Mouse (Mus musculus): ENCODE measurements around the gene Trio.

Gene Trio

DNA sequence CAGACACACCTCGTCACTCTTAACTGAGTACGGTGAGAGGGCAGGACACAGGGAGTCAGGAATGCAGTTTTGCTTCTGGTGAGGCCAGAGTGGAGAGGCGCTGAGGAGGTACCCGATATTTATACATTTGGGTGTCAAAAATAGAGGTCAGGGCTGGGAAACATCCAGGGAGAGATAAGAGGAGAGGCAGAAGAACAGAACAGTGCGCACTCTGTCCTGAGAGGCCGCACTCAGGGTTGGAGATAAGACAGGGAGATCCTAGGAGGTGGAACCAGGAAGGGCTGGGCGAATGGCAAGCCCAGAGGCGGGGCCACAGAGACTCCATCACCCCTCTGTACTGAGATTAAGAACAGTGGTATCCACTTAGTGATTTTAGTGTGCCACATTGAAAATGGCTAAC lies 185.1 kb downstream of the Trio start:
- in situ Hi-C loops (cut with MboI, MseI) = no loop called here

DNA sequence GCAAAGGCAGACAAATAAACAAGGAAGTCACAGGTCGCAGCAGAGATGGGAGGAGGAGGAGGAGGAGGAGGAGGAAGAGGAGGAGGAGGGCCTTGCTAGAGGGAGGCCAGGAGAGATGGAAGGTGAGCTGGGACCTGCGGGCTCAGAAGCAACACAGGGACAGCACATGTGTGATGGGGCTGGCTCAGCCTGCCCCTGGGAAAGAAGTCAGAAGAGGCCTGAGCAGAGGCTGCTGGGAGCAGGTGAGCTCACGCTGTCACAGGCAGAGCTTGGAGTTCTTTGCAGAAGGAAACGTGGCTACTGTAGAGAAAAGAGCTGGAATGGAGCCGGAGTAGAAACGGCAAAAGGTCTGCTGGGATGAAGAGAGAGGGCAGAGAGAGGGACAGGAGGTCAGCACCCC lies 185.5 kb downstream of the Trio start:
- in situ Hi-C loops (cut with MboI, MseI) = no loop called here

DNA sequence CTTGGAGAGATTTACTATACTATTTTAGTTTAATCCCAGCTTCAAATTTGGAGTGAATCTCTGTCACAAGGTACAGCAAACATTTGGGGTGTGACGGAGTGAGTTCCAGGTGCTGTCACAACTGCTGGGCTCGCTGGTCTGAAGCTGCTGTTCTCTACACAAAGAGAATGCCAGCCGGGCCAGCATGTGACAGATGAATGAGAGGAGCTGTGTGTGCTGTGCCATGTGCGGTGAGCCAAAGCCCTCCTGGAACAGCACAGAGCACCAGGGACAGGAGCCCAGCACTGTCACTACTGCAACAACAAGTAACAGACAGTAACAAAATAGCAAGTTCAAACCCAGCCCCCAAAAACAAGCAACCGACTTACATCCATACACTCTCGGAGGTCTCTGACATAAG lies 194.0 kb downstream of the Trio start:
- in situ Hi-C loops (cut with MboI, MseI) = no loop called here

DNA sequence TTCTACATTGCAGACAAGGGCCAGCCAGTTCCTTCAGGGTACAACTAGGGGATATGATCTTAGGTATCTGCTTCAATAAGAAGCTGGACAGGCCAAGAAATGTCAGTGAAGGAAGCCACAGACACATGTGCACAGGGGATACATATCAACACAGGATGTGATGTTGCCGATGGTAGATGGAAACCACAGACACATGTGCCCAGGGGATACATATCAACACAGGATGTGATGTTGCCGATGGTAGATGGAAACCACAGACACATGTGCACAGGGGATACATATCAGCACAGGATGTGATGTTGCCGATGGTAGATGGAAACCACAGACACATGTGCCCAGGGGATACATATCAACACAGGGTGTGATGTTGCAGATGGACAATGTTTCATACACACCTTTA lies 197.8 kb downstream of the Trio start:
- in situ Hi-C loops (cut with MboI, MseI) = loop anchor here (10.0 kb wide), 1 partner anchor 187 kb away; no protein-coding TSS in a partner anchor

DNA sequence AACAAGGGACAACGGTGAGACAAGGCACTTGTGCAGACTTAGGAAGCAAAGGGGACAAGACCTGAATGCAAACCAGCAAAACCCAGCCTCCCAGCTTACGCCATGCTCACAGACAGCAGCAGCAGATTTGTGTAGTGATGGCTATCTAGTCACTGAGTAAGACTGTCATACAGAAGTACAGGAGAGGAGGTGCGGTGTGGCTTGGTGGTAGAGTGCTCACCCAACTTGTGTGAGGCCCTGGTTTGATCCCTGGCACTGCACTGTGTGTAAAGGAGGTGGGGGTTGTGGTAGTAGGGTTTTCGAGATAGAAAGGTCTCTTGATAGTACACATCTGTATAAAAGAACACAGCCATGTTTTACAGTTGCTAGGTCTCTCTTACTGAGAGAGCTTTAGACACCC lies 198.8 kb downstream of the Trio start:
- in situ Hi-C loops (cut with MboI, MseI) = loop anchor here (10.0 kb wide), 1 partner anchor 188 kb away; no protein-coding TSS in a partner anchor

DNA sequence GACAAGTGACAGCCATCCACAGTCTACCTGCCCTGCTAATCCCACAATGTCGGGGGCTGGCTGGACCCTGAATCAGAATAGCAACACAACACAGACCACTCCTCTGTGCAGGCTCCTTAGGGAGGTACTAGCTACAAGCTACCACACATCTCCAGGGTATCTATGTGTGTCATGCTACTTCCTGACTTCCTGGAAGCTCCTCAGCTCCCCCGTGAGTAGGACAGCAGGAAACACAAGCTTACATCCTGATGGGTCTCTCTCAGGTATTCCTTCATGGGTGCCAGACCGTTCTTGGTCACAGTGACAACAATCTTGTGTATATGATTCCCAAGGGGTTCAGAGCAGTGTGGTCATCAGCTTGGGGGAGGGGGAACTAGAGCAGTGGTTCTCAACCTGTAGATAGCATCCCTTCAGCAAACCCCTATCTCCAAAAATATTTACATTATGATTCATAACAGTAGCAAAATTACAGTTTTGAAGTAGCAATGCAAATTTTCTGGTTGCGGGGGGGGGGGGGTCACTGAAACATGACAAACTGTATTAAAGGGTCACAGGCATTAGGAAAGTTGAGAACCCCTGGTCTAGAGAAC lies 199.5 kb downstream of the Trio start:
- in situ Hi-C loops (cut with MboI, MseI) = loop anchor here (10.0 kb wide), 1 partner anchor 189 kb away; no protein-coding TSS in a partner anchor

DNA sequence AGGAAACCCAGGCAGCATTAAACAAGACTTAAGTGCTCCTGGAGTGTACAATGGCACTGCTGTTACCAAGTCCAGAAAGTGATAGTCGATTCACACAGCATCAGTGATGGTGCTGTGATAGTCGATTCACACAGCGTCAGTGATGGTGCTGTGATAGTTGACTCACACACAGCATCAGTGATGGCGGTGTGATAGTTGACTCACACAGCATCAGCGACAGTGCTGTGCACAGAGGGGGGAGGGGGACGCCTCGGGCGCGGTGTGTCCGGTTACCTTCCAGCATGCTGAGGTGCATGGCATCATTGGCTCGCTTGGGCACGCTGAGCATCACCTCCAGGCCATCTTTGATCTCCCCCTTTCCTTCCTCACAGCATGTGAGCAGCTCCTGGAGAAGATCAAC lies 200.3 kb downstream of the Trio start:
- in situ Hi-C loops (cut with MboI, MseI) = loop anchor here (10.0 kb wide), 1 partner anchor 189 kb away; no protein-coding TSS in a partner anchor

DNA sequence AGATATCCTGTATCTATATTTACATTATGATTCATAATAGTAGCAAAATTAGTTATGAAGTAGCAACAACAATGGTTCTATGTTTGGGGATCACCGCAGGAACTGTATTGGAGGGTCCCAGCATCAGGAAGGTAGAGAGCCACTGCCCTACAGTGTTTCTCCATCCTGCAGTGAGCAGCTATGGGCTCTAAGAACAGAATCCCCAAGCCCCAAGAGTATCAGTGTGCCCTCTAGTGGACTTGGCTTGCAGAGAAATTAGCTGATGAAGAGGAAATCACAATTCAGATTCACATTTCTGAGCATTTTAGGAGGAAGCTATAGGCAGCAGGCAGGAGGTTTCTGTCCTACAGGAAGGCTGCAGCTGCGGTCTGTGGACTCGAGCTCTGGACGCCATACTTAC lies 202.1 kb downstream of the Trio start:
- in situ Hi-C loops (cut with MboI, MseI) = loop anchor here (5.0 to 10.0 kb wide), 2 partner anchors 56 to 191 kb away; no protein-coding TSS in a partner anchor

DNA sequence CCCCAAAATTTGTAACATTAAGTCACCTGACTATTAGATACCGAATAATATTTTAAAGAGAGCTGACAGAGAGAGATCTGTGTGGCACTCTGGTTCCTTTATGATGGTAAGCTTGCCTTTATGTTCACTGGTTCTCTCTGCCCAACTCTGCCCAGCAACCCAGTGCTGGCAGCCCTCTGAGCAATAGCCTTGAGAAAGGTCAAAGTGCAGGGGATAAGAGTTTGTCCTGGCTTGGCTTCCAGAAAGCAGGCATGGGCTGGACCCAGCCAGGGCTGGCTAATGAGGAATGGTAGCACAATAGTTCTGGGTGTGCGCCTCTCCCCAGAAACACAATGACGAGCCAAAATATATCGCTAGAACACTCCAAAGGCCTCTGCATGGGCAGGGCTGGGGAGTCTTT lies 203.2 kb downstream of the Trio start:
- in situ Hi-C loops (cut with MboI, MseI) = loop anchor here (5.0 to 10.0 kb wide), 2 partner anchors 55 to 192 kb away; no protein-coding TSS in a partner anchor

DNA sequence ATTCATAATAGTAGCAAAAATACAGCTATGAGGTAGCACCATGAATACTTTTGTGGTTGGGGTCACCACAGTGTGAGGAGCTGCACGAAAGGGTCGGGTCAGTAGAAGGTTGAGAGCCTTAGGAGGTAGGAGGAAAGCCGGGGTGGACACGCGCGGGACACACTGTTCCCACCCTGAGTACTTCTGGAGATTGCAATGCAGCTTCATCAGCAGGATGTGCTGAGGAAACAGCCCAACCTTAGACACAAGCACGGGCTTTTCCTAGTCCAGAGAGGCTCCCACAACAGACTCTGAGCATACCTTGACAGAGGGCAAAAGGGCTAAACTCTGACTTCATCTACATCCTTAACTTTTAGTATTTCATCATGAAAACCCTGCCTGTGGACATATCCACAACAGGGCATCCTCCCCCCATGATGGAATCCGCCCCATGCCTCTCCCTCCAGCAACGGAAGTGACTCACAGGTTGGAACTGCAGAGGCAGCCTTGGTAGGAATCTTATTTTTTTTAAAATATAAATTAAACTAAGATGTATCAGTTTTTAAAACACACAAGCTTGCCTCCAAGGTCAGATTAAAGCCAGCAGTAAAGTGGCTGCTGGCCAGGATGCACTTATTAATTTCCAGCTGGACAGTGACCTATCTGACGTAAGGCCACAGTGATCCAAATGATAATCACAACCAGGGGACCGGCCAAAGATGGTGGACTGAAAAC lies 203.8 kb downstream of the Trio start:
- in situ Hi-C loops (cut with MboI, MseI) = loop anchor here (5.0 to 10.0 kb wide), 2 partner anchors 55 to 193 kb away; no protein-coding TSS in a partner anchor

DNA sequence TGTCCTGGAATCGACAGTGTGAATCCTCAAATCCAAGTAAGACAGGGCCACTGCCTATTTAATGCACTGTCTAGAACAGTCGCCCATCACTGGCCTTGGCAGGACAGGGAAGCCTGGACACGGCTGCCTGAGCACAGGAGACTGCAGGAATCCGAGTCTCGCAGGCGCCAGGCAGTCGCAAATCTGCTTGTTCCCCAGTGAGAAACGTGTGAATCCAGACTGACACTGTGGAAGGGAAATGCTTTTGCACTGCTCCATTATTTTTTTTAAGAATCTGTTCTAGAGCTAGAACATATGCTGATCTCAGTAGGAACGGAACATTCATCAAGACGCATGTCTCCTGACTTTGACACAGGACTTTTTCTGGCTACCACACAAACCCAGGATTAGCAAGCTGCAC lies 208.6 kb downstream of the Trio start:
- in situ Hi-C loops (cut with MboI, MseI) = no loop called here

DNA sequence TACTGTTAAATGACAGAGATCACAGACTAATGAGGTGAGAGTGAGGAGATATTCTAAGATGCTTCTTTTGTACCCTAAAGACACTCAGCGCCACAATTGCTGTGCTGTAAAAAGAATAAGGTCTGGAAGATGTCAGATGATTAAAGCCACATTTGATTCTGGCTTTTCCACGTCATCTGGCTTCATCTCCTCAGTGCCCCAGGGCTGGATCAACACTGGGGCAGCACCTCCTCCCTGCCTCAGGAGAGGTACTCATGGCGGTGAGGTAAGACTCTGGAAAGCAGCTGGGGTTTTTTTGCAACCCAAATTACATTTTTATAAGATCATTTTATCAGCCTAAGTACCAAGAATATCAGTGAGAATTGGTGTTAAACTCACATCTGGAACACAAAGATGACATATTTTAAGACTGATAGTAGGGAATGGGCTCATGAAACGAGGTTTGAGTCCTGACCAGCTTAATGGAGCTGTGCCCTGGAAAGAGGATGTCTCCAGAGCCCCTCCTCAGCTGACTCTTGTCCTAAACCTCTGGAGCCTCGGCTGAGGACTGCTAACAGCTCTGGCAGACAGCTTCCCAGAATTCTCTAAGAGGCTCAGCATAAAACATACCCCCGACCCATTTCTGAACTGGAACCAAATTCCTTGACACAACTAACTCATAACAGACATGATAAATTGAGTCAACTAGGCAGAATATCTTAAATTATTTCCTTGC lies 210.8 kb downstream of the Trio start:
- in situ Hi-C loops (cut with MboI, MseI) = no loop called here

DNA sequence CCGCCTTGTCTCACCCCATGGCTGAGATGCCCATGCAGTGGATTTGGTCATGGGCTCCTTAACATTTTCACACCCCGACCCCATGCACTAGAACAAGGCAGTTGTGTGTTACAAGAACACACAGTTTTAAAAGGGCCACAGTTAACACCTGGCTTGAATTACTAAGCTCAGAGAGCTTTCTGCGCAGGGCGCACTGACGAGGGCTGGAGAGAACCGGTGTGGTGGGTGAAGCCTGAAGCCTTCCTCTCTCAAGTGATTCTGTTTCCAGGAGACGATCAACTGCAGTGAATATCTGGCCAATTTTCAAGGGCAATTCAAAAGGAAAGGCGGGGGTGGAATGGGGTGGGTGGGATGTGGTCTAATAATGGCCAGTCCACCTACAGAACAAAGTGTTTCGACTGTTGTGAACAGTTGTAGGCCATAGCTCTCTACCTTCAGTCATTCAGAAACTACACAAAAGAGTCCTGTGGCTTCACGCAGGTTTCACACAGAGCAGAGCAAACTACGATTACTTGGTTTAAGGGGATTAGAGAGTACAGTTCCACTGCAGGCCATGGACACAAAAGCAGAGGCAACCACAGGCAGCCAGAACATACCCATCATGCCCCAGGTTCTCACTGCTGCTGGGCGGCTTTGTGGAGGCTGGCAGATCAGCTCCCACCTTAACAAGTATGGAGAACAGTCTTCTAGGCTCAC lies 214.7 kb downstream of the Trio start:
- in situ Hi-C loops (cut with MboI, MseI) = no loop called here

DNA sequence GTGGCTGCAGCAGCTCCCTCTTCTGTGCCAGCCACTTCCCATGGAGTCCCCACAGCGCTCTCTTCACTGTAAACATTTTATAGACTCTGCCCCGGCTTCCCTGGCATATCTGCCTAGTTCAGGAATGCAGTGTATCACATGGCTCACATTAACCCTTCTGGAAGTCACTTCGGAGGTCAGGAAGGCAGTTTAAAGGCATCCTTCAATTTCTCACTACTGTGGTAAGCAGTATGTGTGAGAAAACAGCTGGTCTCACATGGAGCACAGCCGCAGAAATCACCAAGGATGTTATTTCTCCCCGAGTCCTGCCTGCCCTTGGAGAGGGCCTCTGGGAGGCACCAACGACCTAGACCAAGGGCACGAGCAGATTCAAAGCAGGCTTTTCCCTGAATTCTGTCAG lies 215.4 kb downstream of the Trio start:
- in situ Hi-C loops (cut with MboI, MseI) = no loop called here

DNA sequence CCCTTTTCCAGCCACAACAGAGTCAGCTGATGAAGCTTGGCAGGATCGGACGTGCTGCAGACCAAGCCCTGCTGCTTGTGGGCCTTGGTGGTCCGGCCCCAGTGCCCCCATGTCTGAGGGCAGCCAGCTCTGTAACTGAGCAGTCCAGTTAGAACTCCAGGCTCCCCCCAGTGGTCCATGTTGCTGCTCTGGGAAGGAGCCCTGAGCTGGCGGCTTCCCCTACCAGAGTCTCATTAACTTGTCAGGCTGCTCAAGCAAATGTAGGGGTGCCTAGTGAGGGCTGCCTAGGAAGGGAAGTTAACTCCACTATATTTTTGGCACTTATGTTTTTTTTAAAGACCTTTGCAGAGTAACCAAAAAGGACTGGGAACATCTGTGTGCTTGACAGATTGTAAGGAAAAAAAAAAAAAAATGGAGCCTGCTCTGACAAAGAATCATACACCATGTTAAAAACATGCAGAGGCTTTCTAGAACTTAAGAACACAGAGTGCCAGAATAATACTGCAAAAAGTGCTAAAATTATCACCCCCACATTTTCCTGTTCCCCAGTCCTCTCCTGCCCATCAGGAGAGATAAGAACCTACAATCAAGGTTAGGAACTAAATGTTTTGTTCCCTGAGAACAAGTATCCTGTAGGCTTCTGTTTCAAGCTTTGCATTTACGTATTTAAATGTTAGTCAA lies 216.9 kb downstream of the Trio start:
- in situ Hi-C loops (cut with MboI, MseI) = no loop called here

DNA sequence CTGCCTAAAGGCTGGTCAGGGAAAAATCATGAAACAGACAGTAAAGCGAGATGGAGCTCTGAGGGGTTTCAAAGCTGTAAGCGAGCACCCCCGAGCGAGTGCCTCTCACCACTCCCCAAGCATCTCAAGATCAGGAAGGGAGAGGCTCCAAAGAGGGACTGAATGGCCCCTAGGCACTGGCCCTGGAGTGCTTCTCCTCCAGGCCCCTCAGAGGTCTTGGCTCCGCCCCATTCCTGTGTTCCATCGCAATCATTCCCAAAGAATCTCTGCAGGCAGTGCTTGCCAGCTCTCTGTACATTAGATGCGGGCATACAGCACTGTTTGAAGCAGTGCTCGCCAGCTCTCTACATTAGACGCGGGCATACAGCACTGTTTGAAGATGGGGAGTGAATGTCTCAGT lies 219.4 kb downstream of the Trio start:
- in situ Hi-C loops (cut with MboI, MseI) = no loop called here

DNA sequence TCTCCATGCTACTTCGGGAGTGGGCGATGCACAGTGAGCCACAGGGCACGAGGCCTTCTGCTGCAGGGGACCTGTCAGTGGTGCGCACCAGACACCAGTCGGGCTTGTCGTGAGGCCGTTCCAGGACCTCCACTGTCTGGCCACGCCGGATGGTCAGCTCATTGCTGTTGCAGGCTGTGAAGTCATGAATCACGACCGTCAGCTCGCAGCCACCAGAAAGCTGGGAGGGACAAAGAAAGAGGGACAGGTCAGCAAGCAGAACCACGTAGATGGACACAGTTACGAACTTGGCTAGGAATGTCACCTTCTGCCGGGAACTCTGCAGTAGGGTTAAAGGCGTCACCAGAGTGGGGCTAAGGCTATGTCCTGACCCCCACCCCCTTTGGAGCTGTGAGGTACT lies 220.0 kb downstream of the Trio start:
- in situ Hi-C loops (cut with MboI, MseI) = no loop called here

DNA sequence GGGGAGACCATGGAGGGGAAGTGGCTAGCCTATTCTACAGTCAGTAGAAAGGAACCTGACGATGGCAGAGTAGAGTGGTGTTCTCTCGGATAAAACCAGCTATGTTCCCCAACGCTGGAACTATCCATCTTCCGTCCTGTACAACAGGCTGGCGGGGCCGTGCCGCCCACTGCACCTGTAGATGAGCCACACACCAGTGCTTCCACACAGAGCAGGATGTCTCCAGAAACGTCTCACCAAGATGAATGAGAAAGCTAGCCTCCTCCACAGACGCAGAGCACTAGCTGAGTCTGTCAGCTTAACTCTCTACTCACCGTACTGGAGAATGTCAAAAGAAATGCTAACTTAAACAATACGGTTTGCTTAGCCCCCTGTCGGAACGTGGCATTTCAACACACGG lies 221.2 kb downstream of the Trio start:
- in situ Hi-C loops (cut with MboI, MseI) = no loop called here

DNA sequence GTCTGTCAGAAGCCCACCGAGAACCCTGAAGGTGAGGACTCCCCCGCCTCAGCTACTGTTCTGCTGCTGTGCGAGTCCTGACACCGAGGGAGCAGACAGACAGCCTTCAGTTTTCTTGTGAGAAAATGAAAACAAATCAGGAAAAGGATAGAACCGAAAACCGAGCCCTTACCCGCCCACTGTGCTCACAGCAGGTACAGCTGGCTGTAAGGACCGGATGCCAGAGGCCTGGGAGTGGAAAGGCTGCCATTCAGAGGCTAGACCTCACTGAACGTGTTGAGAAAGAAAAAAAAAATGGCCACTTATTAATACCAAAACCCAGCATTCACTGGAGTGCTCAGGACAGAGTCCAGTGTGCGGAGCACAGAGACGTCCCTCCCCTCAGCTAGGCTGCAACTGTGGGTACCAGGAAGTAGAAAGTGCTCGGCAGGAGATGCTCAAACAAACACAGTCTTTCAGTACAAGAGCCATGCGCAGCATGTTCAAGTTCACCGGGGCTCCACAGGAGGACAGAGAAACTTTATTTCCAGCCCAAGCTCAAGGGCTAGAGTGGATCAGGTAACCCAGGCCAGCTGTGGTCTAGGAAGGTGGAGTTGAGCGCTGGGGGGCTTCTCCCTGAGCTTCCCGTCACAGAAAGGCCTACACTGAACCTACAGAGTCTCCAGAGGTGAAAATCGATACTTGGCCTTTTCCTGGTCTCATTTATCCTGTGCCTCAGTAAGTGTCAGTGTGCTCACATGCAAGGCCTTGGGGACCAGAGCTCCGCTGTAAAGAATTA lies 221.9 kb downstream of the Trio start:
- in situ Hi-C loops (cut with MboI, MseI) = no loop called here

DNA sequence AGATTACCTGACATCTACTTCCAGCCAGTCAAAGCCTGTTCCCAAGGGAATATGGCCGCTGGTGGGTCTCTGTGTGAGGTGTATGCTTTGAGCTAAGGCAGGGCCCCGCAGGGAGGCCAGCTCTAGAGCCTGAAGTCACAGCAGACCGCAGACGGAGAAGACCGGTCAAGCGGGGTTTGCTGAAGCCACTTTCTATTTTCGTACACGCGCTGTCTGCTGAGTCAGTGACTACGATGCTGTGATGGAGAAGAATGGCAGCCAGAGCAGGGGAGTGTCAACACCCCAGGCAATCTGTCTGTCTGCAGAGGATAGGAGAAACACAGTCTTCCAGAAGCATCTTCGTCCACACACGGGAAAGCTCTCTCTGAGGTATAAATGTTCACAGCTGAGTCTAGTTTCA lies 223.4 kb downstream of the Trio start:
- in situ Hi-C loops (cut with MboI, MseI) = no loop called here

DNA sequence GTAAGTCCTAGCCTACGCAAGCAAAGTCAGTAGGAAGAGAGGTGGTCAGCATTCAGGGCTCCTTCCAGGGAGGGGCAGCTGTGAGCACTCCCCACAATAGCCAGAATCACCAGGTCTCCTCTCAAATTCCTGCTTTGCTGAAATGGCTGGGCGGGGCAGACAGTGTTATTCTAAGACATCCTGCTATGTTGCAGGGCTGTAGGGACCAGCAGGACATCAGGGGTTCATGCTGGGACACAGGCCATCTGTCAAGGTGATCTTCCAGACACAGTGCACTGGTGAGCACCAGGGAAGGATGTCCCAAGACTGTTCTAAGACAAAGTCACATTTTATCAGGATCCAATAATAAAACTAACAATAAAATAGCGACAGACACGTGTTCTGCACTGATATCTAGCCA lies 224.5 kb downstream of the Trio start:
- in situ Hi-C loops (cut with MboI, MseI) = no loop called here
